In the genomic region with DNA sequence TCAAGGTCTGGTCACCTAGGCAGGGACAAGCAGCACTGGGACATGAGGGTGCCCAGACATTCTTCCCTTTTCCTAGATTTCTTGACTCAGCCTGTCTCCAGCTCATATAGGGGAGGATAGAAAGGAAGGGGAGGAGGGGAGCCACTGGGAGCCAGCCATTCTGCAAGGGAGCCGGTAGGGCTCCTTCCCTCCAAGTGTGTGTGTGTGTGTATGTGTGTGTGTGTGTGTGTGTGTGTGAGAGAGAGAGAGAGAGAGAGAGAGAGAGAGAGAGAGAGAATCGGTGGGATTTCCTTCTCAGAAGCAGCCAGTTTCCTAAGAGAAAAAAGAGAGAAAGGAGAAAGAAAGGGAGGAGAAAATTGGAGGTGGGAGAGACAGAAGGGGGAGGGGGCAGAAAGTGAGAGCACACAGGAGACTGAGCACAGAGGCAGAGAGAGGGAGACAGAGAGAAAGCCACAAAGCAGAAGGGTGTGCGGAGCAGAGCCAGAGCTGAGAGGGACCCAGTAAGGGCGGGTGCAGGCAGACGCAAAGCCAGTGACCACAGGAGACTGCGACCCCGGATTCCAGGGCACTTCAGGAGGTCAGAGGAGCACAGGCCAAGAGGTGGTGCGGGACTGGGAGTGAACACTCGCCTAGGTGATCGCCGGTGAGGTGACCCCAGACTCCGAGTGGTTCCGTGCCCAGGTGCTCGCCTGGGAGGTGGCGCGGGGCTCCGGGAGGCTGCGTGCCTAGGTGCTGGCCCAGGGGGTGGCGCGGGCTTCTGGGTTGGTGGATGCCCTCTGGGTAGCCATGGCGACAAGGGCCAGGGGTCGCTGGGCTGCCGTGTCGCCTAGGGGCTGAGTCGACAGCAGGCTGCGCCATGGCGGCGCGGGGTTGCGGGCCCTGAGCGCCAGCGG, we compare ENCODE assay signal across 9 mouse cellular contexts. TPM values are rescaled to one million over a fixed set of nuclear protein-coding genes. Genes with fewer than 3 reads are reported as not detected.
DNase-seq lines count a peak whose midpoint lies in the region; ATAC-seq lines count a peak whose summit lies in the region.
"Had no signal": no experiment of that assay in that cellular context is flagged by ENCODE, and none has a peak within 500 bp of the region (broad histone marks: within the 10 kb centered on the region; RNA-seq: fewer than 3 reads in every experiment).

Gene Gpr26, plus strand, starts transcription at position 438 of the 893 bp plus-strand sequence.

- H3K4me2 ChIP-seq in forebrain, embryonic 16.5 days (ENCODE audit: low read length), result peak within 1 kb of the TSS; percentile 70
- no peak within 1 kb of the TSS for H3K4me2 ChIP-seq in liver, embryonic 12.5 days
- H3K4me2 ChIP-seq: liver, embryonic 15.5 days had no signal

- under 1% methylated on average over 31 of the region's 32 CpGs for WGBS in forebrain, embryonic 16.5 days
- 5% methylated on average over 30 of the region's 32 CpGs for WGBS in liver, embryonic 12.5 days (ENCODE audit: insufficient replicate concordance)

- peaks cover 26% of the 10 kb centered on the region for H3K27me3 ChIP-seq in forebrain, embryonic 16.5 days (replicated peaks; ENCODE audit: control insufficient read depth, insufficient read depth, low read length)
- peaks cover 44% of the 10 kb centered on the region for H3K27me3 ChIP-seq in liver, embryonic 12.5 days (replicated peaks)

- peaks cover 20% of the 10 kb centered on the region for H3K4me1 ChIP-seq in forebrain, embryonic 16.5 days (replicated peaks; ENCODE audit: control insufficient read depth, insufficient read depth, low read length)
- no peaks in the 10 kb centered on the region for H3K4me1 ChIP-seq in liver, embryonic 12.5 days
- H3K4me1 ChIP-seq: liver, embryonic 15.5 days had no signal

- H3K27ac ChIP-seq in forebrain, embryonic 16.5 days (ENCODE audit: low read length), result peak within 1 kb of the TSS; percentile 84
- H3K27ac ChIP-seq in liver, embryonic 12.5 days, result no peak within 1 kb of the TSS
- H3K27ac ChIP-seq: liver, embryonic 15.5 days had no signal

- H3K9ac ChIP-seq in forebrain, embryonic 16.5 days (replicated peaks; ENCODE audit: low read depth, low read length), result peak within 1 kb of the TSS; percentile 77
- no peak within 1 kb of the TSS for H3K9ac ChIP-seq in liver, embryonic 12.5 days
- H3K9ac ChIP-seq: liver, embryonic 15.5 days had no signal

- DNase-seq in left cerebral cortex, adult 18-20 months (ENCODE audit: low spot score in 2 of 2), result peak; percentile 54 to 66
- no peak for DNase-seq in left cerebral cortex, adult 11 months (ENCODE audit: low spot score)
- peak; percentile 51 to 58 for DNase-seq in left cerebral cortex, postnatal 10 days (ENCODE audit: extremely low spot score in 1 of 2, low spot score in 2 of 2)
- peak; percentile 54 to 65 for DNase-seq in right cerebral cortex, adult 2 months (ENCODE audit: low spot score in 2 of 2)
- no peak for DNase-seq in spleen, postnatal 36 days (ENCODE audit: low spot score in 2 of 2)
- DNase-seq in adipocyte (ENCODE audit: low spot score), result no peak

- no peaks in the 10 kb centered on the region for H3K36me3 ChIP-seq in forebrain, embryonic 16.5 days (ENCODE audit: control insufficient read depth, insufficient read depth)
- H3K36me3 ChIP-seq in liver, embryonic 12.5 days, result no peaks in the 10 kb centered on the region
- H3K36me3 ChIP-seq: liver, embryonic 15.5 days had no signal

- H3K4me3 ChIP-seq in forebrain, embryonic 16.5 days (replicated peaks; ENCODE audit: low read length), result peak within 1 kb of the TSS; percentile 58
- H3K4me3 ChIP-seq in liver, embryonic 12.5 days, result no peak within 1 kb of the TSS
- H3K4me3 ChIP-seq: liver, embryonic 15.5 days had no signal

- intact Hi-C loops in left cerebral cortex, postnatal 10 days (cut with DNase I), result loop anchor here (2.0 to 5.0 kb wide), 3 partner anchors 59 to 247 kb away; no protein-coding TSS in a partner anchor

- H3K9me3 ChIP-seq in forebrain, embryonic 16.5 days (ENCODE audit: control insufficient read depth, low read length), result no peaks in the 10 kb centered on the region
- H3K9me3 ChIP-seq in liver, embryonic 12.5 days (replicated peaks), result no peaks in the 10 kb centered on the region
- H3K9me3 ChIP-seq: liver, embryonic 15.5 days had no signal

- ATAC-seq in forebrain, embryonic 16.5 days, result peak; percentile 89
- ATAC-seq in liver, embryonic 12.5 days, result no peak

RNA-seq across cellular contexts. Expression of gene Gpr26, which starts in this region (rescaled TPM):
- 100 to 1,000 TPM in 1 of 2 experiments, 10 to 100 TPM in 1; 91.1 to 111 TPM for total RNA-seq in left cerebral cortex, adult 18-20 months (2021)
- polyA plus RNA-seq in forebrain, embryonic 16.5 days (2015; fragmentation: Nextera tagmentation; extraction: Ambion mirVana), result 2.2 and 3.1 TPM in 2 replicates
- total RNA-seq in left cerebral cortex, postnatal 10 days (2021), result 100 to 1,000 TPM in 1 of 2 experiments, 10 to 100 TPM in 1; 95.6 to 107 TPM
- not detected in 2 replicates for polyA plus RNA-seq in liver, embryonic 12.5 days (2016; fragmentation: Nextera tagmentation; extraction: Ambion mirVana)
- polyA plus RNA-seq: liver, embryonic 15.5 days had no signal

Comparison
In these comparisons a context has a peak if more than half of its experiments do, and no peak if none do; other contexts are left out.
1. DNase-seq: peak in left cerebral cortex, adult 18-20 months (2 of 2), left cerebral cortex, postnatal 10 days (2 of 2) and right cerebral cortex, adult 2 months (2 of 2); none in left cerebral cortex, adult 11 months (single experiment), spleen, postnatal 36 days (0 of 2) and adipocyte (single experiment).